Mouse (Mus musculus) C2C12 (cell line): ENCODE measurements around the gene Gm21970. TPM values are rescaled to one million over a fixed set of nuclear protein-coding genes. Genes with fewer than 3 reads are reported as not detected.

ENCODE experiments used
- H3K27me3 ChIP-seq: one replicate; pipeline ENCODE4 v1.6.1; 2011; ENCODE audit not compliant: control insufficient read depth, insufficient read depth, insufficient read length
- H3K36me3 ChIP-seq: one replicate; pipeline ENCODE4 v1.6.1; 2011; ENCODE audit not compliant: control insufficient read depth, insufficient read depth
- H3K4me3 ChIP-seq: one replicate; pipeline ENCODE4 v1.5.1; 2011; ENCODE audit warnings: mild to moderate bottlenecking, control low read depth; ENCODE audit not compliant: poor library complexity, insufficient read depth, severe bottlenecking
- H3K79me2 ChIP-seq: one replicate; pipeline ENCODE4 v1.6.1; 2011; ENCODE audit not compliant: control insufficient read depth, insufficient read depth
- H3K79me3 ChIP-seq: one replicate; pipeline ENCODE4 v1.6.1; 2011; ENCODE audit warnings: low read depth, control low read depth
- H3ac ChIP-seq: one replicate; pipeline ENCODE3; 2011; ENCODE audit warnings: low read depth; ENCODE audit not compliant: control insufficient read depth, insufficient read length
- CEBPB ChIP-seq: IDR thresholded peaks from one replicate; pipeline ENCODE4 v1.6.1; 2011; ENCODE audit warnings: low read depth, mild to moderate bottlenecking, control low read depth, moderate library complexity
- CTCF ChIP-seq: IDR thresholded peaks from one replicate; pipeline ENCODE4 v1.5.1; 2011; ENCODE audit not compliant: control insufficient read depth, insufficient read depth, insufficient read length
- FOSL1 ChIP-seq: IDR thresholded peaks from one replicate; pipeline ENCODE4 v1.8.0; 2011; ENCODE audit warnings: mild to moderate bottlenecking, low read length; ENCODE audit not compliant: poor library complexity, insufficient read depth, severe bottlenecking
- MAX ChIP-seq: IDR thresholded peaks from one replicate; pipeline ENCODE4 v1.6.1; 2011; ENCODE audit warnings: mild to moderate bottlenecking, control low read depth
- MYOD1 ChIP-seq: IDR thresholded peaks from one replicate; pipeline ENCODE4 v1.6.1; 2011; ENCODE audit warnings: low read depth; ENCODE audit not compliant: control insufficient read depth, insufficient read length
- MYOG ChIP-seq: IDR thresholded peaks from one replicate; pipeline ENCODE4 v1.6.1; 2011; ENCODE audit not compliant: control insufficient read depth, insufficient read length; ENCODE audit errors: extremely low read depth
- USF1 ChIP-seq: IDR thresholded peaks from one replicate; pipeline ENCODE4 v1.6.1; 2011; ENCODE audit warnings: low read depth, mild to moderate bottlenecking, control low read depth, moderate library complexity
- polyA plus RNA-seq: library from polyadenylated mRNA; unstranded; fragments of >200 nt; fragmentation: generic; extraction: Trizol; gene quantifications from one replicate; pipeline ENCODE4 v1.2.1, GENCODE M21; 2012; ENCODE audit warnings: missing spikeins

The Gm21970 gene
- polyA plus RNA-seq, 1 experiment = not detected

DNA sequence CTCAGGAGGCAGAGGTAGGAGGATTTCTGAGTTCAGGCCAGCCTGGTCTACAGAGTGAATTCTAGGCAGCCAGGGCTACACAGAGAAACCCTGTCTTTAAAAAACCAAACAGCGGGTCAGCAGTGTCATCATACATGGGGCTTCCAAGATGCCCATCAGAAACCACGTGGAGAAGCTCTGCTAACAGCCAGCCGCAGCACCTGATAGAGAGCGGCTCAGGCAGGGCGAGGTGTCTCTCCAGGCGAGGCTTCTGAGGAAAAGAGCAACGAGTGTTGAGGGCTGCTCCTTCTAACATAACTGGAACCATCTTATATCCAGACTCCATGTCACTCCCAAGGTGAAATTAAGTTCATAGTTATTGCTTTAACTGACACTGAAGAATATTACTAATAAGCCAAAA is 57.4 kb downstream of the Gm21970 start:
- TF ChIP-seq USF1 = no peak
- TF ChIP-seq MYOG = no peak
- no peak for TF ChIP-seq FOSL1
- no peak for TF ChIP-seq CEBPB
- no peak for TF ChIP-seq CTCF
- no peak for TF ChIP-seq MAX
- TF ChIP-seq MYOD1 = no peak
- Histone ChIP-seq H3K36me3 (no peaks in the 10 kb centered on the region), H3ac (no peak overlapping the region), H3K79me3 (no peaks in the 10 kb centered on the region), H3K27me3 (no peaks in the 10 kb centered on the region), H3K79me2 (no peaks in the 10 kb centered on the region), H3K4me3 (no peak overlapping the region)

DNA sequence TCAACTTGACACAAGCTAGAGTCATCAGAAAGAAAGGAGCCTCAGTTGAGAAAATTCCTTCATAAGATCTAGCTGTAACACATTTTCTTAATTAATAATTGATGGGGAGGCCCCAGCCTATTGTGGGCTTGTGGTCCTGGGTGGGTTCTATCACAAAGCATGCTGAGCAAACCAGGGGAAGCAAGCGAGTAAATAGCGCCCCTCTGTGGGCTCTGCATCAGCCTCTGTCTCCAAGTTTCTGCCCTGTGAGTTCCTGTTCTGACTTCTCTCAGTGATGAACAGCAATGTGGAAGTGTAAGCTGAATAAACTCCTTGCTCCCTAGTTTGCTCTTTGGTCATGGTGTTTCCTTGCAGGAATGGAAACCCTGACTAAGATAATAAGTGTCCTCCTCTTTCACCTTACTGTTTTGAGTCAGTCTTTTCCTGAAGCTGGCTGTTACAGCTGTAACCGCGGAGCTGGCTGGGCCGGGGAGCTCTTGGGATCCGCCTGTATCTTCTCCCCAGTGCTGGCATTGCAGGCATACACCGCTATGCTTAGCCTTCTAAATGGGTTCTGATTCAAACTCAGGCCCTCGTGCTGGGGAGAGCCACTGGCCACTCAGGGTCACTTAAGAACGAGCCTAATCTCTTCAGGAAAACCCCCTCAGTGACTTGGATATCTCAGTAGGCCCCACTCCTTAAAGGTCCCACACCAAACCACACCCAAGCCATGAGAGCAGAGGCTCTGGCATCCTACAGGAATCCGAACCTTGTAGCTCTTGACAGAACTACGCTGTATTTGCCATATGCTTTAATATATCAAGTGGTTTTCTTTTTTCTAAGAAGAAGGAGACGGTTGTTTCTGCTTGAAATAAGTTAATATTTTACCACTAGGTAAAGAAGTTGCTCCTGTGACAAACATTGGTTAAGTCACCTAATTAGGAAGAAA is 58.9 kb downstream of the Gm21970 start:
- Histone ChIP-seq H3K4me3 (no peak overlapping the region), H3K79me3 (no peaks in the 10 kb centered on the region), H3ac (no peak overlapping the region), H3K36me3 (no peaks in the 10 kb centered on the region), H3K79me2 (no peaks in the 10 kb centered on the region), H3K27me3 (no peaks in the 10 kb centered on the region)
- TF ChIP-seq MYOD1 = no peak
- no peak for TF ChIP-seq MAX
- no peak for TF ChIP-seq CTCF
- no peak for TF ChIP-seq FOSL1
- no peak for TF ChIP-seq CEBPB
- no peak for TF ChIP-seq USF1
- TF ChIP-seq MYOG = no peak

DNA sequence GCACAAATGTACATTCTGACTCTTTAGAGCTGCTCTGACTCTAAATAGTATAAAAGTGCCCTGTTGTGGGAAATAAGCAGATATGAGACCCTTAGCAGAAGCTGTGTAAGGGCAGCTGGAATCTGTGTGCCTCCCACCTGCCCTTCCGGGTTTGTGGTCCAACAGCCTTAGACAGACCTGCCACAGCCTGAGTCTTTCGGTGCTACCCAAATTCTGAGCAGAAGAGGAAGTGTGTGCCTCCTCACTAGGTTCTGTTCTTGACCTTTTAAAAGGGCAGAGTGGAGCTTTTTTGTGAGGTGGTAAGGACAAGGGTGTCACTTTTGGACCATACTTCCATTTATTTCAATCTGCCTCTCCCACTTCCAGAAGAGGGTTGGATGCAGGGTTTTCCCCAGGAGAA is 60.4 kb downstream of the Gm21970 start:
- H3K79me3 ChIP-seq = no peaks in the 10 kb centered on the region
- no peaks in the 10 kb centered on the region for H3K79me2 ChIP-seq
- no peaks in the 10 kb centered on the region for H3K36me3 ChIP-seq
- no peak overlapping the region for H3K4me3 ChIP-seq
- H3ac ChIP-seq = no peak overlapping the region
- TF ChIP-seq USF1 (no peak), CEBPB (no peak), FOSL1 (no peak), MYOG (no peak), CTCF (no peak), MYOD1 (no peak), MAX (no peak)
- no peaks in the 10 kb centered on the region for H3K27me3 ChIP-seq

DNA sequence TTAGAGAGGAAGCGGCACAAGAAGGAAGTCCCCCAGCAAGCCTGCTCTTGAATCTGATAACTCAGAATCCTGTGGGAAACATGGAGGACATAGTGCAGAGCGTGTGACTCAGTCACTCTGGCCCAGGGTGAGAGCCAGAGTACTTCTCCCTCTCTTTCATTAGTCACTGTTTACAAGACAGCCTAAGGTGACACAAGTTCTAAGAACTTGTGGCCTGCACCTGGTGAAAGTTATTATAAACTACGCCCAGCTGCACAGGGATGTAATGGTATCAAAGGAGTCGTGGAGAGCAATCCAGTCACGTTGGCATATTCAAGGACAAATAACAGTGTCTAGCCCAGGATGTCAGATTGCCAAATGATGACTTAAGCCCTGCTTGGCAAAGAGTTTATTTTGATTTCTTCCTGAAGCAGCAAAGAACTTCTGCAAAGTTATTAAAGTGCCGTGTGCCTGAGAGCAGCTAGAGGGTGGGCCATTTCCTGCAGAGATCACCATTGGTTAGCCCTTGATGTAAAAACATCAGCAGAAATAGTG is 60.9 kb downstream of the Gm21970 start:
- TF ChIP-seq MYOG = no peak
- no peak for TF ChIP-seq MYOD1
- TF ChIP-seq MAX = no peak
- TF ChIP-seq CTCF = no peak
- no peak for TF ChIP-seq USF1
- no peak for TF ChIP-seq FOSL1
- no peak for TF ChIP-seq CEBPB
- no peaks in the 10 kb centered on the region for H3K79me3 ChIP-seq
- no peaks in the 10 kb centered on the region for H3K36me3 ChIP-seq
- H3ac ChIP-seq = no peak overlapping the region
- H3K4me3 ChIP-seq = no peak overlapping the region
- H3K27me3 ChIP-seq = no peaks in the 10 kb centered on the region
- H3K79me2 ChIP-seq = no peaks in the 10 kb centered on the region

DNA sequence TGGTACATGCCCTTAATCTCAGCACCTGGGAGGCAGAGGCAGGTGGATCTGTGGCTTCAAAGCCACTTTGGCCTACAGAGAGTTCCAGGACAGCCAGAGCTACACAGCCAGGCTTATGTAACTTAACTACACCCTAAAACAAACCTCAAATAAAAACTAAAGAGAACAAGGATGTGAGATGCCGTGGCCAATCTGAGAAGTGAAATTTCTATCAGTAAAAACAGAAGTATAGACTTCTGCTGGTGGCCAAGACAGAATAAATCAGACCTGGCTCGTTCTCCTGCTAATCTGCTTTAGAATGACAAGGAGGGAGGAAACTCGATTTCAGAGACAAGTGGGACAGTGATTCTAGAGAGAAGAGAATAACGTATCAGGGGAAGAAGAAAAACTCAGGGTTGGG is 64.3 kb downstream of the Gm21970 start:
- TF ChIP-seq CEBPB (no peak), MYOD1 (no peak), MYOG (no peak), MAX (no peak), CTCF (no peak), USF1 (no peak), FOSL1 (no peak)
- Histone ChIP-seq H3K36me3 (no peaks in the 10 kb centered on the region), H3K79me2 (no peaks in the 10 kb centered on the region), H3ac (no peak overlapping the region), H3K4me3 (no peak overlapping the region), H3K27me3 (no peaks in the 10 kb centered on the region), H3K79me3 (no peaks in the 10 kb centered on the region)
